Mouse (Mus musculus) midbrain, embryonic 15.5 days (tissue): ENCODE data around the gene Peli2. TPM values are rescaled to one million over a fixed set of nuclear protein-coding genes. Genes with fewer than 3 reads are reported as not detected.

Experiments used
- ATAC-seq: fragments of 200-750 bp; cut with Nextera tagmentation; replicated peaks from 2 replicates; pipeline ENCODE4 v1.8.0; 2017; ENCODE audit warnings: moderate TSS enrichment
- H3K27ac ChIP-seq: fragments of 300-500 bp; sonication (generic); 2 replicates; pipeline ENCODE4 v1.5.1; 2015; ENCODE audit warnings: mild to moderate bottlenecking, inconsistent platforms
- H3K27me3 ChIP-seq: fragments of 300-500 bp; sonication (generic); replicated peaks from 2 replicates; pipeline ENCODE4 v1.6.1; 2015; ENCODE audit warnings: inconsistent platforms
- H3K36me3 ChIP-seq: fragments of 300-500 bp; sonication (generic); replicated peaks from 2 replicates; pipeline ENCODE4 v1.6.1; 2015; ENCODE audit warnings: inconsistent platforms
- H3K4me1 ChIP-seq: fragments of 300-500 bp; sonication (generic); 2 replicates; pipeline ENCODE4 v1.6.1; 2015; ENCODE audit warnings: inconsistent platforms
- H3K4me2 ChIP-seq: fragments of 300-500 bp; sonication (generic); 2 replicates; pipeline ENCODE4 v1.6.1; 2015; ENCODE audit warnings: inconsistent platforms, mild to moderate bottlenecking, moderate library complexity
- H3K4me3 ChIP-seq: fragments of 300-500 bp; sonication (generic); 2 replicates; pipeline ENCODE4 v1.5.1; 2015; ENCODE audit warnings: mild to moderate bottlenecking, inconsistent platforms
- H3K9ac ChIP-seq: fragments of 300-500 bp; sonication (generic); 2 replicates; pipeline ENCODE4 v1.6.1; 2015; ENCODE audit warnings: mild to moderate bottlenecking, inconsistent platforms
- H3K9me3 ChIP-seq: fragments of 300-500 bp; sonication (generic); 2 replicates; pipeline ENCODE4 v1.6.1; 2016; ENCODE audit warnings: inconsistent platforms
- WGBS: fragments of 180-500 bp; shearing (Covaris S2); methylation state at CpG from one replicate; pipeline ENCODE4 v1.1.7; 2015; ENCODE audit warnings: mixed read lengths; 5-methylcytosine and 5-hydroxymethylcytosine counted together
- polyA plus RNA-seq: library from polyadenylated mRNA; unstranded; fragments of >200 nt; fragmentation: Nextera tagmentation; extraction: Ambion mirVana; gene quantifications from 2 replicates; pipeline ENCODE4 v1.2.1, GENCODE M21; 2015

Peli2 gene
- polyA plus RNA-seq, 1 experiment from 2014 or later, result 8.5 TPM

DNA sequence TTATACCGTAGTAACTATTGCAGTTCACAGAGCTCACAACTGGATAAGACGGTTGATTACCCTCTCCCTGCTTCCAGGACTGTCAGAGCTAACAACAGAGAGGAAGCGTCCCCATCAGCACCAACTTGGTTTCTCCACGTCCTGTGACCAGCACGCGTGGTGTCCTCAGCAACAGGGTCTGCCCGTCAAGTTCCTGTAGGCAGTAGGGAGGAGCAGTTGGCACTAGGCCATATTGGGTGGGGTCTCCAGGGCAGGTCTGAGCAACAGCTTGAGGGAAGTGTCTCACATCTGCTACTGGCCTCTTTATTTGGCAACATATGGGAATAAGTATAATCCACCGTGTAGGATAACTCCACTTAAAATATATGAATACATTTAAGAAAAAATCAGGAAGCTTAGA is 37.2 kb downstream of the Peli2 start:
- Histone ChIP-seq H3K4me1 (no peaks in the 10 kb centered on the region), H3K36me3 (no peaks in the 10 kb centered on the region), H3K27me3 (no peaks in the 10 kb centered on the region), H3K9ac (no peak overlapping the region), H3K4me3 (no peak overlapping the region), H3K4me2 (no peak overlapping the region), H3K9me3 (no peaks in the 10 kb centered on the region), H3K27ac (no peak overlapping the region)
- 87% methylated on average over 8 of the region's 8 CpGs for WGBS
- no peak for ATAC-seq

GRCm38 (mm10) chr14:48159401-48159800 is 38.8 kb downstream of the Peli2 start:
- Histone ChIP-seq H3K4me3 (no peak overlapping the region), H3K9ac (no peak overlapping the region), H3K9me3 (no peaks in the 10 kb centered on the region), H3K36me3 (no peaks in the 10 kb centered on the region), H3K4me1 (no peaks in the 10 kb centered on the region), H3K27ac (no peak overlapping the region), H3K27me3 (no peaks in the 10 kb centered on the region), H3K4me2 (no peak overlapping the region)
- ATAC-seq, result 0 out of 2 replicates have a peak, but pooled peaks have one; percentile 24
- 53% methylated on average over 3 of the region's 3 CpGs for WGBS

GRCm38 (mm10) chr14:48162446-48162845 is 41.8 kb downstream of the Peli2 start:
- Histone ChIP-seq H3K27me3 (no peaks in the 10 kb centered on the region), H3K4me3 (no peak overlapping the region), H3K9me3 (no peaks in the 10 kb centered on the region), H3K36me3 (no peaks in the 10 kb centered on the region), H3K4me1 (no peaks in the 10 kb centered on the region), H3K4me2 (no peak overlapping the region), H3K9ac (no peak overlapping the region), H3K27ac (no peak overlapping the region)
- no peak for ATAC-seq
- WGBS, result 87% methylated on average over 14 of the region's 14 CpGs

DNA sequence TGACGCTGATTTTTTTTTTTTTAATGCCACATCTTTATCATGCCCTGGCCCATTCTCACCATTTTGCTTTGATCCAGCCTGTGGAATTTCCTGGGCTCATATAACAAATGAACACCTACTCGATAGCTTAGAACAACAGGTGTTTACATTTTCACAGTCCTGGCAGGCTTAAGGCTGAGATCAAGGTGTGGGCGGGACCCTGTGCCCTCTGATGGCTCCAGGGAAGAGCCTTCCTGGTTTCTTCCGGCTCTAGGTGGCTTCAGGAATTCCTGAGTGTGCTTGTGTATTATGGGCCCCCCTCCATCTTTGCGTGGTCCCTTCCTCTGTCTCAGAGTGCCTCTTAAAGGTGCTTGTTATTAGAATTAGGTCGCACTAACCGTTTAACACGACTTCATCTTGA is 44.3 kb downstream of the Peli2 start:
- WGBS, result 63% methylated on average over 8 of the region's 8 CpGs
- Histone ChIP-seq H3K9me3 (no peaks in the 10 kb centered on the region), H3K4me1 (no peaks in the 10 kb centered on the region; the same call in 1 of the 2 replicates), H3K36me3 (no peaks in the 10 kb centered on the region), H3K4me3 (no peak overlapping the region), H3K9ac (no peak overlapping the region), H3K27me3 (no peaks in the 10 kb centered on the region), H3K4me2 (no peak overlapping the region), H3K27ac (no peak overlapping the region)
- ATAC-seq, result no peak

DNA sequence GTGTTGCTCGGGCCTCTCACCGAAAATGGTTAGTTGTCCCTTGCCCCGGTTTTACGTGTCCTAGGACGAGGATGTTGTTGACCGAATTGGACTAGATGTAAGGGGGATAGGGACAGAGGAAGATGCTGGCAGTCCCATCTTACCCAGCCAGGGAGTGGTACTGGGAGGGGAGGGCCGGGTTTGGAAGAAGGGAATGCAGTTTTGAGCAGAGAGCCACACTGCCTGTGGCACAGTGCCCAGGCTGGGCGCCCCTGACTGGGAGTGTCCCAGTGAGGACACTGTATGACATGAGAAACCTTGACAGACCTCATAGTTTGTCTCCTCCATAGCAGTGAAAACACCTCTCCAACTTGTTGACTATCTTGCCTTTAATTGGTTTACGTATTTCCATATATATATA is 45.8 kb downstream of the Peli2 start:
- no peak overlapping the region for H3K4me2 ChIP-seq
- H3K27ac ChIP-seq, result no peak overlapping the region
- 93% methylated on average over 9 of the region's 9 CpGs for WGBS
- H3K27me3 ChIP-seq, result no peaks in the 10 kb centered on the region
- no peaks in the 10 kb centered on the region for H3K9me3 ChIP-seq
- peaks cover 9% of the 10 kb centered on the region for H3K4me1 ChIP-seq
- no peaks in the 10 kb centered on the region for H3K36me3 ChIP-seq
- no peak overlapping the region for H3K9ac ChIP-seq
- ATAC-seq, result no peak
- no peak overlapping the region for H3K4me3 ChIP-seq

DNA sequence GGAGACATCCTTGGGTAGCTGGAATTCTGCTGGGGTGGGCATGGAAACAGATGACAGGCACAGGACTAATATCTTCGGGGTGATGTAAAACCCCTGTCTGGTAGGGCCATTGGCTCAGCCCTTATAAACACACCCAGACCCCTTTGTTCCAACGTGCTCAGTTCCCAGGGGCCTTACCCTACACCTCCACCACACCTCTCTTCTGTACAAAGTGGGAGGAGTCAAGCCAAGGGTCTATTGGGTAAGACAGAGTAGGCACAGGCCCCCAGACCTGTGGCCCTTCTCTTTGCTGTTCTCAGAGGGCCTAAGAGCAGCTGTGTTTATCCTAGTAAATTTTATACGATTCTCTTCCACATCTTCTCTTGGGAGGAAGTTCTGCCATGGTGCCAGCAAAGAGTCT is 46.4 kb downstream of the Peli2 start:
- Histone ChIP-seq H3K4me3 (no peak overlapping the region), H3K9ac (no peak overlapping the region), H3K9me3 (no peaks in the 10 kb centered on the region), H3K4me2 (no peak overlapping the region), H3K4me1 (peaks cover 15% of the 10 kb centered on the region), H3K27me3 (no peaks in the 10 kb centered on the region), H3K27ac (no peak overlapping the region), H3K36me3 (no peaks in the 10 kb centered on the region)
- 60% methylated on average over 3 of the region's 3 CpGs for WGBS
- ATAC-seq, result no peak

DNA sequence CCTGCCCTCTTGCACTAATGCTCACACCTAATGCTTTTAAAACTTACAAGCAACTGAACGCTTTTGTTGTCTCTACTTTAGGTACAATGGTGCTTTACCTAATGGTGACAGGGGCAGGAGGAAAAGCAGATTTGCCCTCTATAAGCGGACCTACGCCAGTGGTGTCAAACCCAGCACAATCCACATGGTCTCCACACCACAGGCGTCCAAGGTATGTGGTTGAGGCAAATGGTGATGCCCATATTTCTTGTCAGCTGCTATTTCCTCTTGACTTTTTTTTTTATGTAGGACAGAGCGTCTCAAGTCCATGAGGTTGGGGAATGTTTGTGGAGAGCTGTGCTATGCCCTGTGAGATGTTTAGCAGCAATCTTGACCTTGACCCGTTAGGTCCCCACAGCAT is 47.5 kb downstream of the Peli2 start:
- Histone ChIP-seq H3K9me3 (no peaks in the 10 kb centered on the region), H3K4me3 (no peak overlapping the region), H3K27me3 (no peaks in the 10 kb centered on the region), H3K4me1 (peaks cover 17% of the 10 kb centered on the region), H3K9ac (no peak overlapping the region), H3K4me2 (no peak overlapping the region), H3K36me3 (no peaks in the 10 kb centered on the region), H3K27ac (no peak overlapping the region)
- no peak for ATAC-seq
- 93% methylated on average over 6 of the region's 6 CpGs for WGBS

GRCm38 (mm10) chr14:48169970-48170369 is 49.3 kb downstream of the Peli2 start:
- Histone ChIP-seq H3K4me2 (no peak overlapping the region), H3K27me3 (no peaks in the 10 kb centered on the region), H3K4me3 (no peak overlapping the region), H3K27ac (no peak overlapping the region), H3K9me3 (no peaks in the 10 kb centered on the region), H3K36me3 (no peaks in the 10 kb centered on the region), H3K4me1 (peaks cover 17% of the 10 kb centered on the region), H3K9ac (no peak overlapping the region)
- no peak for ATAC-seq
- WGBS, result 53% methylated on average over 7 of the region's 7 CpGs

DNA sequence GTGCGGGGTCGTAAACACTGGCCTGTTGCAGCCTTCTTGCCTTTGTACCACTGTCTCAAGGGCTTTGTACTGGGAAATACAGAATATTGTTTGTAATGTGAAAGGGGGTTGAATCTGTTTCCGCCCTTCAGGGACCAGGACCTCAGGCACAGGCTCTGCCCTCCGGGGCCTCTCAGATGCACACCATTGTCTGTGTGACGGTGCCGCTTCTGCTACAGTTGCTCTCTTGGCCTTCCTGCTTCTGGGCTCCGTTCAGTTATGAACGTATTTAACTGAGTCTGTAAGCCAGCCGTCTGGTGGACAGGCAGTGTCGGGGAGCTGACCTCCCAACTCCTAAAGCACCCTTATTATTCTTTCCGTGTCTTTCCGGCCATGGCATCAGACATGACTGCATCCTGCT is 50.6 kb downstream of the Peli2 start:
- Histone ChIP-seq H3K4me3 (no peak overlapping the region), H3K36me3 (no peaks in the 10 kb centered on the region), H3K27ac (peak overlapping the region; percentile 49), H3K4me1 (peaks cover 17% of the 10 kb centered on the region), H3K27me3 (no peaks in the 10 kb centered on the region), H3K9me3 (no peaks in the 10 kb centered on the region), H3K4me2 (no peak overlapping the region), H3K9ac (no peak overlapping the region)
- ATAC-seq, result no peak
- WGBS, result 19% methylated on average over 12 of the region's 12 CpGs

GRCm38 (mm10) chr14:48172026-48172425 is 51.4 kb downstream of the Peli2 start:
- H3K4me3 ChIP-seq, result no peak overlapping the region

GRCm38 (mm10) chr14:48172876-48173275 is 52.3 kb downstream of the Peli2 start:
- no peaks in the 10 kb centered on the region for H3K36me3 ChIP-seq
- H3K27me3 ChIP-seq, result no peaks in the 10 kb centered on the region
- no peak for ATAC-seq
- WGBS, result 95% methylated on average over 8 of the region's 8 CpGs
- H3K9ac ChIP-seq, result no peak overlapping the region
- H3K9me3 ChIP-seq, result no peaks in the 10 kb centered on the region
- no peak overlapping the region for H3K27ac ChIP-seq
- H3K4me3 ChIP-seq, result no peak overlapping the region
- H3K4me2 ChIP-seq, result no peak overlapping the region
- H3K4me1 ChIP-seq, result peaks cover 17% of the 10 kb centered on the region

More at GRCm38 (mm10) chr14:48172026-48172425, 51.4 kb downstream of the Peli2 start:
- Histone ChIP-seq H3K36me3 (no peaks in the 10 kb centered on the region), H3K9ac (no peak overlapping the region), H3K9me3 (no peaks in the 10 kb centered on the region), H3K27ac (peak overlapping the region; percentile 49; the same call in 1 of the 2 replicates), H3K4me2 (no peak overlapping the region), H3K4me1 (peaks cover 17% of the 10 kb centered on the region), H3K27me3 (no peaks in the 10 kb centered on the region)
- 16% methylated on average over 8 of the region's 8 CpGs for WGBS
- ATAC-seq, result peak; percentile 82

GRCm38 (mm10) chr14:48173840-48174239 is 53.2 kb downstream of the Peli2 start:
- 88% methylated on average over 9 of the region's 9 CpGs for WGBS
- Histone ChIP-seq H3K9ac (no peak overlapping the region), H3K4me2 (no peak overlapping the region), H3K27me3 (no peaks in the 10 kb centered on the region), H3K9me3 (no peaks in the 10 kb centered on the region), H3K27ac (no peak overlapping the region), H3K4me1 (peaks cover 17% of the 10 kb centered on the region), H3K36me3 (no peaks in the 10 kb centered on the region), H3K4me3 (no peak overlapping the region)
- no peak for ATAC-seq

DNA sequence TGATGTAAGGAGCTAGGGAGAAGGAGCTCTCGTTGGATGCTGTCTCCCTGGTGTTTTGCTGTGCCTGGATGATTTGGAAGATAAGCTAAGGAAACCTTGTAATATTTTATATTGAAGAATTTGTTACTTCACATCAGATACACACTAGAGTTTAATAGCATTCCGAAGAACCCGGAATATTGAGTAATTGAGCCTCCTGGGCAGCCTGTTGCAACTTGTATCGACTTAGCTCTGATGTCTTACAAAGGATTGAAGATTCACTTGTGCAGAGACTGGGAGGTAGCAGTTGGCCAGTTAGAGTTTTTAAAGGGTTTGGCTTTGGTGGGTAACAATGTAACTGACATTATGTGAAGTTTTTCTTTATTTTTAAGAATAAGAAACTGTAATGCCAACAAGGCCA is 53.7 kb downstream of the Peli2 start:
- Histone ChIP-seq H3K4me2 (no peak overlapping the region), H3K4me1 (peaks cover 17% of the 10 kb centered on the region), H3K36me3 (no peaks in the 10 kb centered on the region), H3K27ac (no peak overlapping the region), H3K9ac (no peak overlapping the region), H3K9me3 (no peaks in the 10 kb centered on the region), H3K27me3 (no peaks in the 10 kb centered on the region), H3K4me3 (no peak overlapping the region)
- no peak for ATAC-seq
- WGBS, result 88% methylated on average over 4 of the region's 4 CpGs
